Mouse (Mus musculus) frontal cortex, adult 2 months (tissue): ENCODE data around the gene Crlf2. TPM values are rescaled to one million over a fixed set of nuclear protein-coding genes. Genes with fewer than 3 reads are reported as not detected.

ENCODE experiments used
- DNase-seq, 2 experiments: peaks; one replicate each; pipeline ENCODE4 v3.0.0; 2022; ENCODE audit warnings: low spot score in 1 of 2; ENCODE audit errors: extremely low spot score in 1 of 2
- polyA plus RNA-seq: library from polyadenylated mRNA; depleted of rRNA; stranded (reverse); fragments of >200 nt; gene quantifications from 2 replicates; pipeline ENCODE4 v1.2.3, GENCODE M21; 2012; rRNA removed

Crlf2 gene
- polyA plus RNA-seq, 1 experiment: 28.0 TPM

DNA sequence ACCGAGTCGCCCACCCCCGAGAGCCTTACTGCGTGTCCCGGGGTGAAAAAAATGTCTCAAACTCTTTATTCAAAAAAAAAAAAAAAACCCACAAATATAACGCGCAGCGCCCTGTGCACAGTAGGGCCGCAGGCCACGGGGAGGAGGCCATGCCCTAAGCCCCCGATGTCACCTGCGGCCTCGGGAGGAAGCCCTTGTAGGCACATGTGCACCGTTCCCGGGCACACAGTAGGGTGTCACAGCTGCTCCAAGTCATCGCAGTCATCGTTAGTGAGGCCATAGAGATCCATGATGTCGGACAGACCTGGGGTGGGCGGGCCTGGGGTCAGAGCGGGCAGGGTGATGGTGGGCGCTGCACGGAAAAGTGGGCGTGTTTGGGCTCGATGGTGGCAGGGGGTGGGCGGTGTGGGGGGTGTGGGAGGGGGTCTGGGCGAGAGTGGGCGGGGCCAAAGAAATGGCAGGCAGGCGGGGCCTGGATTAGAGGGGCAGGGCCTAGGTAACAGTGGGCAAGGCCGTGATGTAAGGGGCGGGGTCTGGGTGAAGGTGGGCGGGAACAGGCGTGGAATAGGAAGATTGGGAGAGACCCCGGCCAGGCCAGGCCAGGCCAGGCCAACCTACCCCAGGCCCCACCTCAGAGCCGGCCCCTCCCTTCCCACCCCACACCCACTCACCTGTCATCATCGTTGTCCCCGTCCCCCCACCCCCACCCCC is 8.4 kb downstream of the Crlf2 start:
- no peak for DNase-seq

DNA sequence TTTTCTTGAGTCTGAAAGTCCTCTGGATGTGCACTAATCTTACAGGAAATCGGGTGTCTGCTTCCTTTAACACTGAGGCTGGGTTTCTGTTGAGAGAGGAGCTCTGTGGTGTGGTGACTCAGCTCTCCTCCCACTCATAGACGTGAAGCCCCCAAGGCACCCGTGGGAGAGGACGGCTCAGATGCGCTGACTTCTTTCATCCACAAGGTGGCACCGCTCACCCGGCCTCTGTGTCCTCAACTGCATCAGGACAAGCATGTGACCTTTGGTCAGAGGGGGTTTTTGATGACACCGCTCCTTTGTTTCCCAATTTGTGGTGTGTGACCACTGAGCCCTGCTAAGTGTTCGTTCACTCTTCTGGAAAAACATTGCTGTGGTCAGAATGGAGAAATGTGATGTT is 10.1 kb downstream of the Crlf2 start:
- DNase-seq: peak in 1 of 2 experiments; percentile 50

DNA sequence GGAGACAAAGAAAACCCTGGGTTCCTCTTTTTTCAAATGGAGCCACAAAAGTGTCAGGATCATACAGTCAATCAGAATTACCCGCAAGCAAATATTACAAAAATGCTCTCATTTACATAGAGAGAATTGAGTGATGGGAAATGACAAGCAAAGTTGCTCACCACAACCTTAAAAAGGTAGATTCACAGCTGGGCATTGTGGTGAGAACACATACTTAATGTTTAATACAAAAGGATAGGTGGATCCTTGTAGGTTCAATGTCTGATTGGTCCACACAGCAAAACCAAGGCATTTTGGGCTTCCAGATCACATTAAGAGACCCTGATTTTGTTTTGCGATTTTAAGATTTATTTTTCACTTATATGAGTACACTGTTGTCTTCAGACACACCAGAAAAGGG is 11.7 kb downstream of the Crlf2 start:
- no peak for DNase-seq

DNA sequence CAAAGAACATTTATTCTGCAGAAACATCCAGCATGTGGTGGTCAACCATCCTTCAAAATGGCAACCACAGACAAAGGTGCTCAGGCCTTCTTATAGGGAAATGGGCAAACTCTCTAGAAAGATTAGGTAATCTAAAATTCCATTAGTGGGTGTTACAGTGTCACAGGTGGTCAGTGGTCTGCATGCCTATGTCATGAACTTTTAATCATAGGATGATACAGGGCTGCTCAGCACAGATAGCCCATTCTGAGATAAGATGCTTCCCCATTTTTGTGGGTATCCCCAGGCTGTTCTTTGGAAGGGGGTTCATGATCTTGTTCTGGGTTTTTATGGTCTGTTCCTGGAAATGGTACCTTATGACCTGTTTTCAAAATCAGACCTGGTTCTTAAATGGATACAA is 49.1 kb downstream of the Crlf2 start:
- no peak for DNase-seq

DNA sequence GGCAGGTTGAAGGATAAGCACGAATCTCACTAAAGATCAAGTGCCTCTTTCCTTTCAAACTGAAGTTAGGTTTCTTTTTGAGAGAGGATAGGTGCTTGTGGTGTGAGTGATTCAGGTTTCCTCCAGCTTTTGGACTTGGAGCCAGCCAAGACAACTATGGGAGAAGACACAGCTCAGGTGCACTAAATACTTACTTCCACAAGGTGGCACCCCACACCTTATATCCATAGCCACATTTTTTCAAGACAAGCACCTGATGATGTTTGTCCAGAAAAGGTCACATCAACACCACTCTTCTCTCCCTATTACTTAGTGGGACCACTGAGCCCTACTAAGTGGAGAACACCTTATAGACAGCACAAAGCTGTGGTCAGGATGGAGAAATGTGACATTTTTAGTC is 52.1 kb downstream of the Crlf2 start:
- peak in 1 of 2 experiments; percentile 41 for DNase-seq

Other genes starting within 250 kb of the Crlf2 start
- not detected in 2 replicates for gene Vmn2r16, start 228.8 kb downstream of the Crlf2 start, polyA plus RNA-seq
- not detected in 2 replicates for gene Vmn2r17, start 139.3 kb downstream of the Crlf2 start, polyA plus RNA-seq
- 1.2 and 1.3 TPM in 2 replicates for gene 5430403G16Rik, start 132.0 kb upstream of the Crlf2 start, polyA plus RNA-seq
- 2.1 and 2.6 TPM in 2 replicates for gene 4930522L14Rik, start 192.9 kb upstream of the Crlf2 start, polyA plus RNA-seq